Mouse (Mus musculus) gastrocnemius, adult 18-20 months (tissue): ENCODE results near the gene Ccl6. TPM values are rescaled to one million over a fixed set of nuclear protein-coding genes. Genes with fewer than 3 reads are reported as not detected.
"Not testable (repeated sequence)": the region's sequence is repeated elsewhere in the genome, so short reads cannot be mapped to it uniquely, and the experiment has no call there.

Experiments
- DNase-seq: peaks from one replicate; pipeline ENCODE4 v3.0.0; 2021; ENCODE audit warnings: low spot score
- total RNA-seq, 2 experiments: library from RNA; stranded (reverse); gene quantifications; 2 replicates each; pipeline ENCODE4 v1.2.3; 2021

Ccl6 gene
- total RNA-seq, 2 experiments from 2014 or later: 3.8 to 6.5 TPM

- no peak for DNase-seq
These were observed 30.5 kb downstream of the Ccl6 start for GRCm38 (mm10) chr11:83562311-83562887.

GRCm38 (mm10) chr11:83560405-83560804 is 32.5 kb downstream of the Ccl6 start:
- DNase-seq: no peak

- DNase-seq: no peak
These were observed 35.8 kb downstream of the Ccl6 start for GRCm38 (mm10) chr11:83557074-83557473.

- peak; percentile 41 for DNase-seq
These were observed 36.7 kb downstream of the Ccl6 start for GRCm38 (mm10) chr11:83556085-83556781.

- DNase-seq: no peak
These were observed 41.2 kb downstream of the Ccl6 start for GRCm38 (mm10) chr11:83551668-83552067.

- DNase-seq: not testable (repeated sequence)
These were observed 41.9 kb downstream of the Ccl6 start for GRCm38 (mm10) chr11:83551037-83551436.

GRCm38 (mm10) chr11:83550186-83550632 is 42.7 kb downstream of the Ccl6 start:
- DNase-seq: no peak

- DNase-seq: no peak
These were observed 48.7 kb downstream of the Ccl6 start for GRCm38 (mm10) chr11:83544214-83544613.

- no peak for DNase-seq
These were observed 51.5 kb downstream of the Ccl6 start for GRCm38 (mm10) chr11:83541415-83541814.

GRCm38 (mm10) chr11:83540931-83541330 is 52.0 kb downstream of the Ccl6 start:
- no peak for DNase-seq

GRCm38 (mm10) chr11:83538705-83539314 is 54.1 kb downstream of the Ccl6 start:
- no peak for DNase-seq

Other genes with a start within 250 kb of the Ccl6 start
- under 1 TPM; 0.48 to 0.90 TPM for gene Rasl10b, start 183.9 kb downstream of the Ccl6 start, total RNA-seq
- not detected for gene Gas2l2, start 163.6 kb downstream of the Ccl6 start, total RNA-seq
- not detected for gene 1700020L24Rik, start 155.4 kb downstream of the Ccl6 start, total RNA-seq
- 1 to 10 TPM; 1.4 TPM for gene Mmp28, start 130.0 kb downstream of the Ccl6 start, total RNA-seq
- gene Taf15, start 120.0 kb downstream of the Ccl6 start, total RNA-seq: 10 to 100 TPM; 18.6 to 21.3 TPM
- gene Heatr9, start 70.9 kb downstream of the Ccl6 start, total RNA-seq: not detected
- gene Ccl5, start 62.6 kb downstream of the Ccl6 start, total RNA-seq: not detected
- gene Ccl9, start 14.5 kb downstream of the Ccl6 start, total RNA-seq: 1 to 10 TPM; 2.4 to 3.0 TPM
- gene Rpl9-ps1, start 52.5 kb upstream of the Ccl6 start, total RNA-seq: not detected
- gene Ccl3, start 56.3 kb upstream of the Ccl6 start, total RNA-seq: not detected
- not detected for gene Ccl4, start 69.5 kb upstream of the Ccl6 start, total RNA-seq
- under 1 TPM in 1 of 2 experiments, not detected in 1; 0.78 TPM for gene Wfdc17, start 110.9 kb upstream of the Ccl6 start, total RNA-seq
- not detected for gene Wfdc18, start 115.9 kb upstream of the Ccl6 start, total RNA-seq
- gene Wfdc21, start 153.9 kb upstream of the Ccl6 start, total RNA-seq: under 1 TPM in 1 of 2 experiments, not detected in 1; 0.62 TPM
- 10 to 100 TPM in 1 of 2 experiments, 1 to 10 TPM in 1; 8.5 to 10.7 TPM for gene Heatr6, start 160.6 kb upstream of the Ccl6 start, total RNA-seq